Mouse (Mus musculus): ENCODE results near the gene Atg16l2.

Gene Atg16l2

GRCm38 (mm10) chr7:101292086-101292485 lies 10.0 kb downstream of the Atg16l2 start:
- DNase-seq (ENCODE audit: low spot score in 2 of 2): no peak

GRCm38 (mm10) chr7:101291641-101292040 lies 10.4 kb downstream of the Atg16l2 start:
- DNase-seq (ENCODE audit: low spot score in 2 of 2): no peak

DNA sequence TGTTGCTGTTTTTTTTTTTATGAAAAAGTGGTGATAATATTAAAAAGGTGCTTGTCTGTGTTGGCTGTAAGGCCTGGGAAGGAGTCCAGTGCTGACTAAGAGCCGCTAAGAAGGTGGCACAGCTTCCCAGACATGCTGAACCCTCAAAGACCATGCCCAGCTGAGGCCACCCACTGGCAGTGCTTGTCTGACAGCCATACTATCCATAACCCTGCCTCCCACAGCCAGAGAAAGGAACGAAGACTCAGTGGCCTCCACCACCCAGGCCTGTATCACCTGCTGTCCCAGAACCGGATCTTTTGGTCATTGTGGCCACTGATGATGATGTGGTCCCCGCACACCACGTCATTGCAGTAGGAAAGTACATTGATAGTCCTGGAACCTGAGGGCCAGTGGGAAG lies 10.8 kb downstream of the Atg16l2 start:
- no peak for DNase-seq (ENCODE audit: low spot score in 2 of 2)

GRCm38 (mm10) chr7:101290401-101290800 lies 11.7 kb downstream of the Atg16l2 start:
- DNase-seq (ENCODE audit: low spot score in 2 of 2): no peak

DNA sequence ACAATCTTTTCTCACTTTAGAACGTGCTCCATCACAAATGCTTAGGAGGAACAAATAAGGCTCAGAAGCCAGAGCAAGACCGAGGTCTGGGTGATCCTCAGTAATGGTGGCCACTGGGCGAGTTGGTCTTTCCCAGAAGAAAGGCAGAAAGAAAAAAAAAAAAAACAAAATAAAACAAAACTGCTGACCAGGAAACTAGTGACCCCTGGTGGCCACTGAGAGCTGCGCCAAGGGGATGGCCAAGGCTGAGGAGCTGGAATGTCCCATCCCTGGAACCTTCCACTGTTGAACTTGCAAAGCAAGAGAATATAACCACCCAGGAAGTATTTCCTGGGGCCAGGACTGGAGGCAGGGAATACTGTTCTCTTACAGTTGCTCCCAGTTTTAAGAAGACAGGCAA lies 13.6 kb downstream of the Atg16l2 start:
- no peak for DNase-seq (ENCODE audit: low spot score in 2 of 2)

DNA sequence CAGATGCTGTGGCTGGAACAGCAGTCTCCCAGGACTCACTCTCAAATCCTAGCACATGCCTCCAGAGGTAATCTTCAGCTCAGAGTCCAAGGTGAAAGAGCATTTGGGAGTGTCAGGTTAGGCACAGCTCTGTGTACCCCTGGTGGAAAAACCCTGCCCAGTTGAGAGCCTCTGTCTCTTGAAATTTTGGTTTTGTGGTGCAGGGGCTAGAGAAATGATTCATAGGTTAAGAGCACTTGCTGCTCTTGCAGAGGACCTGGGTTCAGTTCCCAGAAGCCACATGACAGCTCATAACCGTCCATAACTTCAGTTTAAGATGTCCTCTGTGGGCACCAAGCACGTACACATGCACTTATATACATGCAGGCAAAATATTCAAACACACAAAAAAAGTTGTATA lies 14.2 kb downstream of the Atg16l2 start:
- no peak for DNase-seq (ENCODE audit: low spot score in 2 of 2)

GRCm38 (mm10) chr7:101286891-101287290 lies 15.2 kb downstream of the Atg16l2 start:
- DNase-seq (ENCODE audit: low spot score in 2 of 2): no peak

GRCm38 (mm10) chr7:101284504-101284903 lies 17.5 kb downstream of the Atg16l2 start:
- DNase-seq (ENCODE audit: low spot score in 2 of 2): no peak

GRCm38 (mm10) chr7:101282721-101283120 lies 19.3 kb downstream of the Atg16l2 start:
- DNase-seq (ENCODE audit: low spot score in 2 of 2): no peak

GRCm38 (mm10) chr7:101272466-101273160 lies 29.4 kb downstream of the Atg16l2 start:
- DNase-seq (ENCODE audit: low spot score in 2 of 2): no peak

GRCm38 (mm10) chr7:101271602-101272001 lies 30.4 kb downstream of the Atg16l2 start:
- DNase-seq (ENCODE audit: low spot score in 2 of 2): no peak

GRCm38 (mm10) chr7:101267457-101268259 lies 34.4 kb downstream of the Atg16l2 start:
- DNase-seq (ENCODE audit: low spot score in 2 of 2): peak in 1 of 2 experiments; percentile 34

DNA sequence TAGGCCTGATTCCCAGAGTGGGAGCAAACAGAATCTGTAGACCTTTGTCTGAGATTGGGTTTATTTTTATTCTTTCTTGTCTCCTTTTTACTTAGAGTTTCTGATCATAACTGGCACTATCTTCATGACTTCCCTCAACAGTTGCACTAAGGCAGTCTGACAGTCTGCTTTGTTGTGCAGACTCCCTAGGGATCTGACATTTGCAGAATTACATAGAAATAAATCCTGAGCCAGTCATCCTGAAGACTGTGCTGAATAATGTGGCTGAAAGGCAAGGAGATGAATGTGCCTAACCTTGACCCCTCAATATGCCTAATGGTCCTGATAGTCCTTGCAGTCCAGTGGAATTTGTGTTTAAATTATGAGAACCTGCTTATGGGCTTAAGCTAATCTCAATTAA lies 38.5 kb downstream of the Atg16l2 start:
- no peak for DNase-seq (ENCODE audit: low spot score in 2 of 2)

DNA sequence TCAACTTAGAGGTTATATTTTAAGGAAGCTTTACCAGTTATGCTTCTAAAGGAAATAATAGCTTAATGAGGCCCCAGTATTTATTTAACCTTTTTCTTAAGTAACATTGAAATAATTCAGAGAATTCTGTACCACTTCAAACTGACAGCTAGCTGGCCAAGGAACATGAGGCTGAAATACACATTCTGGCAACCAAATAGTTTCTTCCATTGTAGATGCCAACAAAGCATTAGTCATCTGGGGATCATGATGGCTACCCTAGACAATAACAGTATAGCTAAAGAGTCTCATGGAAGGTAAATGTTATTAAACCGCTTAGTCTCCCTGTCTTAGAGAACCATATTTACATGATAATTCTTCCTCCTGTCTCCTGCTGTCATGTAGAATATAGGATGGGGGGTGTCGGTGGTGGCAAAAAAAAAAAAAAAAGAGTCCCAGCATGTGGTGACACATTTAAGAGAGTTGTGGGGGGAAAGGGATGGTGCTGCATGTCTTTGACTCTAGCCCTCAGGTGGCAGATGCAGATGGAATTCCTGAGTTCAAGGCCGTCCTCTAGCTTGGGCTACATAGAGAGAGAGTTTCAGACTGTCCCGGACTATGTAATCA lies 40.0 kb downstream of the Atg16l2 start:
- DNase-seq (ENCODE audit: low spot score in 2 of 2): no peak

DNA sequence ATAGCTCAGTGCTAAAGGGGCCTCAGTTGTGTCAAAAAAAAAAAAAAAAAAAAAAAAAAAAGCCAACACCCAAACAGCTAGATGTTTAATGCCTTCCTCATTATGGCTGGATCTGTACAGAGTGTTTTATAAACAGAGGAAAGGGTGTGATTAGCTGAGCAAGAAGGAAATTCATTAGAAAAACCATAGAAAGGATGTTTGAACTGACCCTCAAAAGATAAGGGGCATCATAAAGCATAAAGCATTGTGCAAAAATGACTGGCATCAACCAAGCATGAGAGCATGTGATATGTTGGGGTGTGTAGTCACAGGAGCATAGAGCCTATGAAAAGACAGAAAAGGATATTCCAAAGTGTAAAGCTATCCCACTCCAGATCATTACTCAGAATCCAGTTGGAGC lies 43.6 kb downstream of the Atg16l2 start:
- no peak for DNase-seq (ENCODE audit: low spot score in 2 of 2)

DNA sequence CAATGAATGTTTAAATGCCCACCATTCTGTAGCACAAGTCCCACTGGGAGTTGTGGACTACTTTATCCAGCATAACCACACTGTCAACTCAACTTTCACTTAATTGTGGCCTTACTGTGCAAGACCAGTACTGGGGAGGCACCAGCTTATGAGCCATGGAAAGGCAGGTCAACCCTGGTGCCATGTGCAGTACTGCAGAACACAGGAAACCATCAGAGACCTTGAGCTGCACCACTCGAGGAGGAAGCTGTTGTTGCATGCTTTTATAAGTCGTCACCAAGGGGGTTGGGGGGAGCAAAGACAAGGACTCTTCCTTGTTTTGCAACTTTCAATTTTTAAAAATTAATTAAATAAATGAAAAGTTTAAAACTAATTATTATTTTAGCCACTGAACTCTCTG lies 49.0 kb downstream of the Atg16l2 start:
- DNase-seq (ENCODE audit: low spot score in 2 of 2): no peak

DNA sequence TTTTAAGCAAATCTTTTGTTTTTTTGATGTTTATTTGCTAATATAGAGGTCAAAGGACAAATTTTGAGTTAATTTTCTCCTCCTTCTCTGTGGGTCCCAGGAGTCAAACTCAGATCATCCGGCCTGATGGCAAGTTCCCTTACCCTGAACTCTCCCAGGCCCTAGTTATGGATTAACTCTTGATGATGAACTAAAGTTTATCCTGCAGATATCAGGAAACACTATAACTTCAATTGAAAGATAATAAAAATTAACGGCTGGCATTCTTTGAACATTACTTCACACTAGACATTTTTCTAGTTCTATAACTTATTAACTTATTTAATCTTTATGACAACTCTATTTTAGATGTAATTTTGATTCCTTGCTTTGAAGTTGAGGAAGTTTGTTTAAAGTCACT lies 52.9 kb downstream of the Atg16l2 start:
- no peak for DNase-seq (ENCODE audit: low spot score in 2 of 2)

- no peak for DNase-seq (ENCODE audit: low spot score in 2 of 2)
Observed at GRCm38 (mm10) chr7:101248760-101249159, 53.3 kb downstream of the Atg16l2 start.

GRCm38 (mm10) chr7:101236712-101237473 lies 65.2 kb downstream of the Atg16l2 start:
- DNase-seq (ENCODE audit: low spot score in 2 of 2): no peak

- DNase-seq (ENCODE audit: low spot score in 2 of 2): no peak
Observed at GRCm38 (mm10) chr7:101232716-101233115, 69.3 kb downstream of the Atg16l2 start.

DNA sequence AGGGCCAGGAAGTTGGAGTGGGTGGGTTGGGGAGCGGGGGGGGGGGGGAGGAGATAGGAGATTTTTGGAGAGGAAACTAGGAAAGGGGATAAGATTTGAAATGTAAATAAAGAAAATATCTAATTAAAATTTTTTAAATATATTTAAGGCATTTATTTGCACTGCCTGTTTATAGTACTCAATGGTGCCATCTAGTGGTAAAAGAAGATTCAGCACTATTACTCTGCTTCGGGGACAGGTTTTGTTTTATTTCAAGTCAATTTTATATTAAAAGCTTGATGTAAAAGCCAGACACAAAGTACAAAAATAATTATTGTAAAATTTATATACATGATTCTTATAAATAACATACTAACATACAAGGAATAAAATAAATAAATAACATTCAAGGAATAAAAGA lies 70.6 kb downstream of the Atg16l2 start:
- no peak for DNase-seq (ENCODE audit: low spot score in 2 of 2)

DNA sequence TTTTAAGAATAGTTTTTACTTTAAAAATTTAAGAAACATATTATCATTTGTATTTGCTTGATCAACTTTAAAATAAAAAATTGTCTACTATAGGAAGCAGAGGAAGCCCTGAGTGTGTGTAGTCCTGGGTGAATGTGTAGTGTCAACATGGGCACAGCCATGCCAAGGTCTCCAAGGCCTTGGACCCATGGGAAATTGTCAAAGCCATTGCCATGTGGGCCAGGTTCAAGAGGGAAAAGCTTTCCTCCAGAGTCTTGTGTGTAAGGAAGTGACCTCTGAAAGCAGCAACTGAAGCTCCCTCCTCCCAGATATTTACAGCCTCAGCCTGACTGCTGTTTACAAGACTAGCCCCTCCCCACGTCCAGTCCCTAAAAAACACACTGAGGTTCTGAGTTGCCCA lies 72.7 kb downstream of the Atg16l2 start:
- no peak for DNase-seq (ENCODE audit: low spot score in 2 of 2)
